Mouse (Mus musculus): ENCODE results near the gene Gm21981. TPM values are rescaled to one million over a fixed set of nuclear protein-coding genes. Genes with fewer than 3 reads are reported as not detected.

Gene Gm21981
- total RNA-seq, 2 experiments from 2014 or later, result not detected

DNA sequence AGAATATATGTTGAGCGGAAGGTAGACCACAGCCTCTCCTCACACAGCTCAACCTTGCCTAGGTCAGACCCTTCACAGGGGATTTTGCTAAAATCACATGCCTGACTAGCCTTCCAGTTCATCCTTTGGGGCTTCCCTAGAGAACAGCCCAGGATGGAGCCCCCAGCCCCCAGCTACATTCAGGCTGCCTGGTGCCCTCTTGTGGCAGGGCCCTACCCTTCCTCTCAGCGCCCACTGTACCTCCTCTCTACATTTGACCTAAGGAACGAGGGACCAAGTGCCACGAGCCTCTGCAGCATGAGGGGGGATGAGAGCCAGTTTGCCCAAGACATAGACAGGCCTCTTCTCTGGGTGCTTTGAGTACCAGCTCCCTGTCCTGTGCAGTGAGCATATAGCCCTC lies 10.4 kb upstream of the Gm21981 start:
- ATAC-seq (replicated peaks; ENCODE audit: low FRiP score, poor library complexity, severe bottlenecking), result no peak

DNA sequence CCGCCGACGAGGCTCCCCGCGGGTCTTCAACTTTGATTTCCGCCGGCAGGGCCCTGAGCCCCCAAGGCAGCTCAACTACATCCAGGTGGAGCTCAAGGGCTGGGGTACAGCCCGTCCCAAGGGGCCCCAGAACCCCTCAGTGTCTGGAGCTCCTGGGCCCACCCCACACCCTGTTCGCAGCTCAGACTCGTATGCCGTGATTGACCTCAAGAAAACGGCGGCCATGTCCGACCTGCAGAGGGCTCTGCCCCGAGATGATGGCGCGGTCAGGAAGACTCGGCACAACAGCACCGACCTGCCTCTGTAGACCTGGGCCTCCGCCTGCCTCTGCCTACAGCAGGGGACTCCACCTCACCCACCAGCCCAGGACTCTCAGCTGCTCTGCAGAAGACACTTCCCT lies 9.3 kb upstream of the Gm21981 start:
- no peak for ATAC-seq (replicated peaks; ENCODE audit: low FRiP score, poor library complexity, severe bottlenecking)

DNA sequence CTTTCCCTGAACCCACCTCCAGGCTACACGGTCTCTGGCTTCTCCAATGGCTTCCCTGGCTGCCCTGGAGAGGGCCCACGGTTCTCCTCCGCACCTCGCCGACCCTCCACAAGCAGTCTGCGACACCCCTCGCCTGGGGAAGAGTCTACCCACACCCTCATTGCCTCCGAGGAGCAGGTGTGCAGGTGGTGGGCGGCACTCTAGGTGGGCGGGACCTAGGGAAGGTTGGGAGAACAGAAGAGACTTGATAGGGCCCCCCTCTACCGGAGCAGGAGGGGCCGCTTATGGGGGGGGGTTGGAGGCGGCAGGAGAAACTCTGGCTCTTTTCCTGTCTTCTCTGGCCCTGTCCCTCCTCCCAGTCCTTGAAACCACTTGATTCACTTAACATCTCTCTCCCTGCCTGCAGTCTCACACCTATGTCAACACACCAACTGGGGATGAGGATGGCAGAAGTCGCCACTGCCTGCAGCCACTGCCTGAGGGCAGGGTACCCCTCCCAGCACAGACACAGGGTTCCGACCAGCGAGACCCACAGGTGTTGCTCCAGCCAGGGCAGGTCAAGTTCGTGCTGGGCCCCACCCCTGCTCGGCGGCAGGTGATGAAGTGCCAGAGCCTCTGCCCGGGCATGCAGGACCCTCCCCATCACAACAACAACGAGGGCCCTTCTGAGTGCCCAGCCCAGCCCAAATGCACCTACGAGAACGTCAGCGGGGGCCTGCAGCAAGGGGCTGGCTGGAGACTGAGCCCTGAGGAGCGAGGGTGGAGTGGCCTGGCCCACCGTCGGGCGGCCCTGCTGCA lies 8.5 kb upstream of the Gm21981 start:
- ATAC-seq (replicated peaks; ENCODE audit: low FRiP score, poor library complexity, severe bottlenecking), result no peak

DNA sequence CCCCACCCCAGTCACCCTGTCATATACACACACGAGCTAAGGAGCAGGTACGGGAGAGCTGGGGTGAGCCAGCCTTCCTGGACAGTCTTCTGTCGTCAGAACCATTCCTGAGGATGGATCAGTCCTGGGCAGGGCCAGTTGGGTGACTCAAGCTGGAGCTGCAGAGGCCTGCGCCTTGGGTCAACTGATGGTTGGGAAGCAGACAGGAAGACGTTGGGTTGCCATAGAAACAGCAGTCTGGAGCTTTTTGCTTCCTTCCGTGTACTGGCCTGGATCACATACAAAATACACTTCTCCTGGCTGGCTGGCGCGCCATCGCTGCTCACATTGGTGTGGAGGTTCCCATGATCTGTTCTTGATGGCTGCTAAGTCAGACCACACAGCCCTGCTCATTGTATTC lies 7.5 kb upstream of the Gm21981 start:
- ATAC-seq (replicated peaks; ENCODE audit: low FRiP score, poor library complexity, severe bottlenecking), result no peak

DNA sequence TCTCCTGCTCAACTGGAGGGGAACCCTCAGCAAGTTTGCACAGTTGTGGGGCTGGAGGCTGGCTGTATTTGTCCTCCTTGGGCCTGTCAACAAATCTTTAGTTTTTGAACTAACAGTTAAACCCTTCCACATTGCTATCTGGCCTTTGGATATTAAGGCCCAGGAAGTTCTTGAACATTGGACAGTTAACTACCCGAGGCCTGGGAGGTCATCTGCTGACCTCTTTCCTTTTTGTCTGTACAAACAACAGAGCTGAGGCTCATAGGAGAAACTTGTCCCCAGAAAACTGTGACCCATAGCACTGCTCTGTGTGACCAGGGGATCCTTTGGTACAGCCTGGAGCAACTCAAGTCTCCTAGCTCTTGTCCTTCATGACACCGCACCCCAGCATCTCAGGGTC lies 4.8 kb upstream of the Gm21981 start:
- no peak for ATAC-seq (replicated peaks; ENCODE audit: low FRiP score, poor library complexity, severe bottlenecking)

DNA sequence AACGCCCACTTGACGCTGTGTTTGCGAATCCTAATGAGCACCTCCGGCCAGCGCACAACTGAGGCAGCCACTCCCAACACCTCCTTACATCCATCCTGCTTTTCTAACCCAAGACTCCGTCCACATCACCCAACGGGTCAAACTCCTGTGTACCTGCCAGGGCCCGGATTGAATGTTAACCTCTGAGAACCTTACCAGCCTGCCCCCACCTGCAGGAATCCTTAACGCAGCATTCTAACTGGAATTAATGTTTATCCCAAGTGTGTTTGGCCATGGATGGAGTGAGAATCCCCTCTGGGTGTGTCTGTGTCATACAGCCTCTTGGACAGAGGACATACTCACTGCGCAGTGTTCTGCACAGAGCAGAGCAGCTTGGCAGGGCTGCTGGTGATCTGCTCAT lies 3.9 kb upstream of the Gm21981 start:
- ATAC-seq (replicated peaks; ENCODE audit: low FRiP score, poor library complexity, severe bottlenecking), result no peak

DNA sequence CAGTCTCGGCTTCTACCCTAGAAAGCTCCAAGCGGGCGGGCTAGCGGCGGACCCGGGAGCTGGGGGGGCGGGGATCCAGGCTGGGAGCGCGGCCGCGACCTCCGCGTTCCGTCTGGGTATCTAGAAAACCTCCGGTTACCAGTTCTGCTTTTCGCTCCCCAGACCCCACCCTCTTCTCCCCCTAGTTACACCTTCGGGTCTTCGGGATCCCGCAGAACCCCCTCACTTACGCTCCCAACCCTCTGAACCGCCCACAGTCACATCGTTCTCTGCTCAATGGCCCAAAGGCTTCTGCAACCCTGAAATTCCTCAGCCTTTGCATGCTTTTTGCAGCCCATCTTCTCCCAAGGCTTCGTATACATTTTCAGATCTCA lies 1.1 kb upstream of the Gm21981 start:
- no peak for ATAC-seq (replicated peaks; ENCODE audit: low FRiP score, poor library complexity, severe bottlenecking)

DNA sequence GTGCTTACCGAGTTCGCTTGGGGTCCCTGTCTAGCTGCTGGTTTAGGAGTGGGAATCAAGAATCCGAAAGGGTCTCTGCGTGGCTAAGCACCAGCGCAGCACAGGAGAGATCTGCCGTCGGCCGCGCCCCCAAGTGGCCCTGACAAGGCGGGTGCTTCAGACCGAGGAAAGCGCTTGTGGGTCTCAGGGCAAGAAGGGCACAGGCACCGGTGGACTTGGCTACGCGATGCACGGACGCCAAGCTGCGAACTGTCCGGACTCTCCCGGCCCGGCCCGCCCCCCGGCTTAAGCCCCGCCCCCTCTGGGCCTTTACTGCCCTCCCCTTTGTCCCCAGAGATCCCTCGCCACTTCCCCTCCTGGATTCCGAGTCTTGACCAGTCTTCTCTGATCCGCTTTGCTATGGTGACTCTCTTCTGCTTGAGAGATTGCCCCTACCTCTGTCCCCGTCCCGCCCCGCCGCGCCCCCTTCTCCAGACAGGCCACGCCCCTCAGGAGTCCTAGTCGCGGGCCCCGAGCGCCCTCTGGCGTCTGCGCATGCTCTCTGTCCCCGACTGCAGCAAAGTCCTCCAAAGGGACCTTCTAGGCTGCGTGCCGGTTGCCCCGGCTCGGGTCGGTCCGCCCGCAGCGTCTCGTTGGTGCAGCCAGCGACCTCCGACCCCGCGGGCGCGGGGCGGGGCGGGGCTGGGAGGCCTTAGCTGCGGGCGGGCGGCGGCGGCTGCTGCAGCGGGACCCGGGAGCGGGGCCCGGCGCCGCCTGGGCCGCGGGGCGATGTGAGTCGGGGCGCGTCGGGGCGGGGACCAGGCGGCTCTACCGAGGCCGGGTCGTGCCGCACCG lies 465 bp upstream of the Gm21981 start, which contains the start of gene Prickle4:
Prickle4 (minus strand) TSS at position 234 of the 834 bp plus-strand sequence.
- peak; percentile 87 for ATAC-seq (replicated peaks; ENCODE audit: low FRiP score, poor library complexity, severe bottlenecking)

DNA sequence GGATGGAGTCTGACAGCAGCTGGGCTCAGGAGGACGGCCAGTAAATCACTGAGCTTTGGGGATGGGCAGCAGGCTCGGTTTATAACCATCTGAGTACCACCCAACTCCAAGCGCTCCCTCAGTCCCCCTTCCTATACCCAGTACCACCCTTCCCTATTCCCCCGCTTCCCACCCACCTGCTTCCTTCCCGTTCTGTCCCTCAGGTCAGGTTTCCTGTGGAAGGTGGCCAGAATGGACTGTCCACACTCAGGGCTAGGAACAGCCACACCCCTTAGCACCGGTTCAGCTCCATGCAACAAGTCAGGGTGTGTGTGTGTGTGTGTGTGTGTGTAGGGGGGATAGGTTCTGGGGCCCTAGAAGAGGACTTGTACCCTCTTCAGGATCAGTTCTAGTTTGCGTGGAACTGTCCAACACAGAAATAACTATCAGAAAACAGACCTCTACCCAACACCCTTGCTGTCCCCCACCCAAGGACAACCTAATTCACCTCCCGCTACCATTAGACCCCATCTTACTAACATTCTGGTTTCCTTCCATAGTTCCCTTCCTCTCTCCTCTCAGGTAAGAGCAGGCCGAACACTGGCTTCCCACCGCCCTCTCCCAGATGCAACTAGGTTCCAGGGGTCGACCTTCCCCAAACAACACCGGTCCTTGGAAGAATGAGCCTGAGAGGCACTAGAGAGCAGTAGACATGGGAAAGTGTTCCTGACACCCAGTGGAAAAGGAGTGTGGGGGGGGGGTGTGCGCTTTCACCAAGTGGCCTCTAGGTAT lies 399 bp downstream of the Gm21981 start:
- ATAC-seq (replicated peaks; ENCODE audit: low FRiP score, poor library complexity, severe bottlenecking), result no peak

DNA sequence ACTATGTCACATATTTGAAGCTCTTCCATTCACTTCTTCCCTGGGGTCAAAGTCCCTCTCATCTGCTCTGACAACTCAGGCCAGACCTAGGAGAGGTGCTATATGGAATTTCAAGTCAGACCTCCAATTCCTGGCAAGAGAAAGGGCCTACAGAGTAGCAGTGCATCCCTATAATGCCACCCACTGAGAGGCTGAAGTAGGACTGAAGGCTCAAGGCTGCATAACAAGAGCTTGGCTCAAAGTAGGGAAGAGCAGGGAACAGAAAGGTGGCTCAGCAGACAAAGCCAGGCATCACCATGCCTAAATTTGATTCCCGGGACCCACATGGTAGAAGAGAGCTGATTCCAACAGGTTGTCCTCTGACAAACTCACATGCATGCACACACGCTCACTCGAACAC lies 2.6 kb downstream of the Gm21981 start:
- no peak for ATAC-seq (replicated peaks; ENCODE audit: low FRiP score, poor library complexity, severe bottlenecking)

DNA sequence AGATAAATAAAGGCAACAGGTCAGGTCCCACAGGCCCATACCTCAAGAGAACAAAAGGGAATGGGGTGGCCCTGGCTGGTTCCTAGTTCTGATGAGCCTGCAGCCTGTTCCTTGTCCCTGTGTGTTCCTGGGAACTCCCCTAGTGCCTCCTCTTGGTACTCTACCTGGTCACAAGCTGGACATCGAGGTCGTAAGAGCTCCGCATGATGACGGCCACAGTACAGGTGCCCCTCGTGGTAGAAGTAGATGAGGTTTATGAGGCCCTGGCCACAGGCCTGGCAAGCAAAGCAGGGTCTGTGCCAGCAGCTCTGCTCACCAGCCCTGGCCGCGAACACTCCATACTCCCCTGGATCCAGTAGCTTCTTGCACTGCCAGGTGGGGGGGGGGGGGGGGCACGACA lies 4.4 kb downstream of the Gm21981 start:
- ATAC-seq (replicated peaks; ENCODE audit: low FRiP score, poor library complexity, severe bottlenecking), result no peak

DNA sequence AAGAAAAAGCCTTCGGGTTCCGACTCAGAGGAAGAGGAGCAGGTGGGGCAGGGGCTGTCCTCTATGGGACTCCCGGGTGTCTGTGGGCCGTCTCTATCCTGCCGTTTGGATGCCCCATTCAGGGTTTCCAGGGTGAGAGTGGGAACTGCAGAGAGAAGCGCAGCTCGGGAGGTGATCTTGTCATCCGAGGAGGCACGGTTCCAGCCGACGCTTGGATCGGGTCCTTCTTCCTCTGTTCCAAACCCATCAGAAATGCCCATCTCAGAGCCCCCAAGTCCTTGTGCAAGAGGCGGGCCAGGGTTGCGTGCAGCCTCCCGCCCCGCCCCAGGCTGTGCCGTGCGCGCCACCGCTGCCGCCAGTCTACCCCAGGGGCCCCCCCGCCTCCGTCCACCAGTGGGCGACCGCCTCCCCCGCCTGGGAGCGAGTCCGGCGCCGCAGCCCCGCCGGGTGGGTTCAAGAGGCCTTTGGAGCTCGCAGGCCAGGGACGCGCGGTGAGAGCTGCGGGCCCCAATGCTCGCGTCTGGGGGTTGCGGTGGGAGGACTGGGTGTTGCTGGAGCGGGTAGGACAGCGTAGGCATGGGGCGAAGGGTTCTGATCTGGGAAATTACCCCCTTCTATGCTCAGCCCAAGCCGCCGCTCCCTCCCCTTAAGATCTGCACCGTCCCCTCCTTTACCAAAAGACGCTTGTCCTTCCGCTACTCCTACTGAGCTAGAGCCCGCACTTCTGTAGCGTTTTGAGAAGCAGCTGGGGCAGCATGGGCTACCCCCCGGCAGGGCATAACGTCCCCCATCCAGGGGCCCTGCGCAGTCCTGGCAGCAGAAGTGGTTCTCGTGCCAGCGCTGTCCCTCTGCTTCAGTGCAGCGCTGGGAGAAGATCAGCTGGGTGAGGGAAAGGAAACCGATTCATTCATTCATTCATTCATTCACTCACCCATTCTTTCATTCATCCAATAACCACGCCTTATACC lies 5.4 kb downstream of the Gm21981 start, which contains the start of gene Frs3:
Frs3 (plus strand) TSS at position 423 of the 968 bp plus-strand sequence.
- ATAC-seq (replicated peaks; ENCODE audit: low FRiP score, poor library complexity, severe bottlenecking), result no peak

DNA sequence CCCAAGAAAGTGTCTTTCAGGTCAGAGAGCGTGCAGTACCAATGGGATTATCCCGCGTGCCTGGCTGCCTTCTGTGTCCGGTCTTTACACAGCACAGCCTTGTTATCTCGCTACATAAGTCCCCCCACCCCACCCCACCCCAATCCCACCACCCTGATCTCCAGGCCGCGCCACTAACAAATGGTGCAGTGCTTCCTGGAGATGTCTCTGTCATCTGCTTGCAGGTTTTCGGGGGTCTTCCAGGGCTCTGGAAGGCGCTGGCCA lies 6.0 kb downstream of the Gm21981 start, which contains the start of gene Tomm6:
Tomm6 (minus strand) TSS at position 43 of the 264 bp plus-strand sequence.
- ATAC-seq (replicated peaks; ENCODE audit: low FRiP score, poor library complexity, severe bottlenecking), result no peak

DNA sequence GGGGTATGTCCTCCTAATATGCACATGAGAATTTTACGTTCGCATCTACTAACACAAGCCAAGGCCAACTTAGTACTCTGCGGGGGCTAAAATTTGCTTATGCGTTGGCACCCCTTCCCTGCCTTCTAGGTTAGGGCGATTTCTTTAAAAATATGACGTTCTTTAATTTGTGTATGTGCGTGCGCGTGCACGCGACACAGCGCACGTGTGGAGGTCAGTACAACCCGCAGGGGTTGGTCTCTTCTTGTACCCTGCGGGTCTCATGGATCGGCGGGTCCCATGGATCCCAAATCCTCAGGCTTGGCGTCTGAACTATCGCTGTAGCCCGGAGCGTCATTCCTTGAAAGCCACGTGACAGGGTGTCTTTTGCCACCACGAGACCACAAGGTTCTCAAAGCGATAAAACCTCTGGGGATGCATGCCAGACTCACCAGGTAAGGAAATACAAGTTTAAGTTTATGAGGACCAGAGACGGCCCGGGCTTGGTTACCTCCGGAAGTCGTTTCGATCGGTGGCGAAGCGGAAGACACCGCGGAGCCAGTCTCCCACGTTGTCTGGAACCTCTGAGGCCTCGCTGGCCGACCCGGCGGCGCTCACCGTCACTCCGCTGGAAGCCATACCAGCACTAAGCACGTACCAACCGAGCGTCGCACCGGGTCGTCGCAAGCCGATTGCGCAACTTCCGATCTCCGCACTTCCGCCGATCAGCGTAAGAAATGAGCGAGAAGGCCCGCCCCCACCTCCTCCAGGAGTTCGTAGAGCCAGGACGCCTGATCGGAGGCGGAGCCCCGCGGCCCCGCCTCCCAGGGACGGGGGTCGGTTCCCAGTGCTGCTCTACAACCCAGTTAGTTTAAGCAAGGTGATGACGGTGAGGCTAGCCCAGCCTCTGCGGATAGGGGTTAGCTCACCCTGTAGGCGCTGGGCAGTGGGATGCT lies 6.6 kb downstream of the Gm21981 start:
- peak; percentile 94 for ATAC-seq (replicated peaks; ENCODE audit: low FRiP score, poor library complexity, severe bottlenecking)

DNA sequence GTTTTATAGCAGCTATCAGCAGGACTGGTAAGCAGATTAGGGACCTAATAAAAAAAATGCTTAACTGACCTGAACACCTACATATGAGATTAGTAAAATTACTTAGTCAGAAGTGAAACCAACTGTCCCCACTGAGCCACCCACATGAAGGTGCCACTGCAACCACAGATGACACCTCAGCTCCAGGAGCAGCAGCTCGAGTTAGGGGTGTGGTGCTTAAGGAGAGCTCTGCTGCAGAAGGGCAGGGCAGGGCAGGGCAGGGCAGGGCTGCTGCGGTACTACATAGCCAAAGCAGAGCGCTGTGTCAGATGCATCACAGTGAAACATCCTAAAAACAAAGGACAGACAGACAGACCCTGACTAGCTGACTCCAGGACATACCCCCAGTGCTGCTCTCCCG lies 11.4 kb downstream of the Gm21981 start:
- ATAC-seq (replicated peaks; ENCODE audit: low FRiP score, poor library complexity, severe bottlenecking), result no peak

DNA sequence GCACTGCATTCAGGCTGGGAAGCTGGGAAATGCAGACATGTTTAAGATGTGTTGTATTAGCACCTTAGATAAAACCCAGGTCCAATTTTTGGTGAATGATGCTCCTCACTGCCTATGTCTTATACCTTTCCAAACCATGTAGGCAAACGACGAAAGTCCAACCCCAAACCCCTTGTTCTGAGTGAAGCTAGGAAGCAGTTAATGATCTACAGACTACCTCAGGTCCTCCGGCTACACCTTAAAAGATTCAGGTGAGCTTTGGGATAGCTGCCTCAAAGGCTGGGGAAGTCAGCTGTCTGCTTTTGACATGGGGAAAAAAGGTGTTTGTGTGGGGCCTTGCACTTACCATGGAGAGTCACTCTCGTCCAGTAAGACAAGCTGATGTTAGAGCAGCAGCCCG lies 15.6 kb downstream of the Gm21981 start:
- no peak for ATAC-seq (replicated peaks; ENCODE audit: low FRiP score, poor library complexity, severe bottlenecking)

DNA sequence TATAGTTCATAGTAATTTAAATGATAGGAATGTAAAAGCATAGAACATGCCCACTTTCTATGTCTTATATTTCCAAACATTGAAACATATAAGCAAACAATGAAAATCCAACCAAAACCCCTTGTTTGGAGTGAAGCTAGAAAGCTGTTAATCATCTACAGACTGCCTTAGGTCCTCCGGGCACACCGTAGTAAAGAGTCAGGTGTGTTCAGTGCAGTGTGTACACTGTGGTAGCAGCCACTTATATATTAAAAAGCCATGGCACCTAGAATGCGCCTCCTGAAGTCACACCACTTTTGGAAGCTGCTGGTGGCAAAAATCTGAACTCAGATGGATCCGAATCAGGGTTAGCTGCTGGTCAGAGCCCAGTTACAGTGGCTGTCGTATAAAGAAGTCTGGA lies 16.0 kb downstream of the Gm21981 start:
- no peak for ATAC-seq (replicated peaks; ENCODE audit: low FRiP score, poor library complexity, severe bottlenecking)

DNA sequence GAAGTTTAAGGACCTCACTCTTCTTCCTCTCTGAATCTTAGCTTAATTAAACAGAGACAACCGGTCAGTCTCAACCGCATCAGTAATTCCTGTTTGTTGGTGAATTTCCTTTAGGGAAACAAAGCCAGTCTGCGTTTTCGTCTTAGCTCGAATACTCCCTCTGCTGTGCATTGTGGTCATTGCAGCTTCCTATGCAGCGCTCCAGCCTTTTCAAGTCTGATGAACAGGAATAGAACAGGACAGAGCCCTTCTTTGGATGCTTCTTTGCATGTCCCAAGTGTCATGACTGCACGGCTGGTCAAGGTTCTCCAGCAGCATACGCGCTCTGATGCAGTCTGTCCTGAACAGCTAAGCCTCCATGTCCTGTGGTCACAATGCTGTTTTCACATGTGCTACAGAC lies 17.7 kb downstream of the Gm21981 start:
- ATAC-seq (replicated peaks; ENCODE audit: low FRiP score, poor library complexity, severe bottlenecking), result peak; percentile 32; the same call in 1 of the 2 replicates

Measured in erythroid progenitor cell, adult 5-6 weeks (primary cell).